Mouse (Mus musculus) MEL (cell line): ENCODE measurements around the gene Slc6a16. TPM values are rescaled to one million over a fixed set of nuclear protein-coding genes. Genes with fewer than 3 reads are reported as not detected.

Source experiments
- DNase-seq: peaks from one replicate; pipeline ENCODE4 v3.0.0; 2011; ENCODE audit warnings: low read depth, low spot score
- H3K27ac ChIP-seq: 2 replicates; pipeline ENCODE4 v1.5.1; 2012; ENCODE audit warnings: low read depth, mild to moderate bottlenecking, control low read depth, low read length, moderate library complexity; ENCODE audit not compliant: control insufficient read depth
- H3K27me3 ChIP-seq, 2 experiments: fragments of 150-350 bp in 1 of 2; sonication (generic) in 1 of 2; 2 replicates each; pipeline ENCODE4 v1.6.1; 2012; ENCODE audit warnings: low read length in 2 of 2, mild to moderate bottlenecking in 2 of 2, improper control_type of control experiment in 1 of 2, moderate library complexity in 1 of 2; ENCODE audit not compliant: insufficient read depth in 2 of 2, control insufficient read depth in 1 of 2
- H3K36me3 ChIP-seq, 2 experiments: 2 replicates each; pipeline ENCODE4 v1.6.1; 2012 to 2014; ENCODE audit warnings: low read length in 2 of 2, improper control_type of control experiment in 1 of 2, inconsistent platforms in 1 of 2, mild to moderate bottlenecking in 1 of 2; ENCODE audit not compliant: insufficient read depth in 2 of 2, control insufficient read depth in 1 of 2
- H3K4me1 ChIP-seq, 2 experiments: fragments of 150-350 bp in 1 of 2; sonication (generic) in 1 of 2; 2 replicates each; pipeline ENCODE4 v1.6.1; 2012; ENCODE audit warnings: low read length in 2 of 2, improper control_type of control experiment in 1 of 2, mild to moderate bottlenecking in 1 of 2; ENCODE audit not compliant: insufficient read depth in 2 of 2, control insufficient read depth in 1 of 2
- H3K4me3 ChIP-seq, 2 experiments: fragments of 150-350 bp in 1 of 2; sonication (generic) in 1 of 2; 2 replicates each; pipeline ENCODE4 v1.5.1; 2012; ENCODE audit warnings: low read depth in 2 of 2, low read length in 2 of 2, mild to moderate bottlenecking in 2 of 2, moderate library complexity in 2 of 2, control low read depth in 1 of 2, improper control_type of control experiment in 1 of 2; ENCODE audit not compliant: control insufficient read depth in 1 of 2, insufficient read depth in 1 of 2
- H3K79me2 ChIP-seq: 2 replicates; pipeline ENCODE4 v1.6.1; 2012; ENCODE audit warnings: mild to moderate bottlenecking, low read length, moderate library complexity; ENCODE audit not compliant: control insufficient read depth, poor library complexity, insufficient read depth
- H3K9ac ChIP-seq: 2 replicates; pipeline ENCODE4 v1.6.1; 2012; ENCODE audit warnings: low read depth, mild to moderate bottlenecking, control low read depth, low read length, moderate library complexity; ENCODE audit not compliant: control insufficient read depth, poor library complexity, severe bottlenecking
- H3K9me3 ChIP-seq: fragments of 150-350 bp; sonication (generic); replicated peaks from 2 replicates; pipeline ENCODE4 v1.6.1; 2012; ENCODE audit warnings: mild to moderate bottlenecking, low read length, improper control_type of control experiment, moderate library complexity; ENCODE audit not compliant: insufficient read depth
- BHLHE40 ChIP-seq: IDR thresholded peaks from 2 replicates; pipeline ENCODE4 v1.6.1; 2012; ENCODE audit warnings: low read depth, mild to moderate bottlenecking, inconsistent platforms, low read length, improper control_type of control experiment, borderline replicate concordance
- CHD1 ChIP-seq: IDR thresholded peaks from 2 replicates; pipeline ENCODE4 v1.6.1; 2012; ENCODE audit warnings: low read depth, mild to moderate bottlenecking, inconsistent platforms, low read length, improper control_type of control experiment
- CHD2 ChIP-seq: IDR thresholded peaks from 2 replicates; pipeline ENCODE4 v1.6.1; 2011; ENCODE audit warnings: low read length, improper control_type of control experiment
- CTCF ChIP-seq, 3 experiments: IDR thresholded peaks in 2 of 3; conservative IDR thresholded peaks in 1 of 3; 2 replicates each; pipeline ENCODE4 v1.5.1; 2011 to 2012; ENCODE audit warnings: low read length in 3 of 3, low read depth in 2 of 3, mild to moderate bottlenecking in 2 of 3, improper control_type of control experiment in 1 of 3, inconsistent platforms in 1 of 3, mixed read lengths in 1 of 3, moderate library complexity in 1 of 3; ENCODE audit not compliant: control insufficient read depth in 1 of 3, insufficient read depth in 1 of 3, poor library complexity in 1 of 3, severe bottlenecking in 1 of 3
- ETS1 ChIP-seq: IDR thresholded peaks from 2 replicates; pipeline ENCODE4 v1.6.1; 2012; ENCODE audit warnings: low read depth, mild to moderate bottlenecking, inconsistent platforms, low read length, improper control_type of control experiment, moderate library complexity
- HCFC1 ChIP-seq: IDR thresholded peaks from 2 replicates; pipeline ENCODE4 v1.6.1; 2012; ENCODE audit warnings: low read depth, mild to moderate bottlenecking, inconsistent platforms, low read length, improper control_type of control experiment, moderate library complexity
- JUND ChIP-seq: IDR thresholded peaks from 2 replicates; pipeline ENCODE4 v1.6.1; 2011; ENCODE audit warnings: low read depth, mild to moderate bottlenecking, improper control_type of control experiment, low read length
- KAT2A ChIP-seq: conservative IDR thresholded peaks from 2 replicates; pipeline ENCODE4 v1.6.1; 2012; ENCODE audit warnings: low read depth, low read length, improper control_type of control experiment, inconsistent platforms
- MAFK ChIP-seq: IDR thresholded peaks from 2 replicates; pipeline ENCODE4 v1.6.1; 2011; ENCODE audit warnings: low read depth, mild to moderate bottlenecking, low read length, improper control_type of control experiment, borderline replicate concordance
- MAX ChIP-seq: IDR thresholded peaks from 2 replicates; pipeline ENCODE4 v1.6.1; 2011; ENCODE audit warnings: low read length, improper control_type of control experiment
- MAZ ChIP-seq: IDR thresholded peaks from 2 replicates; pipeline ENCODE4 v1.6.1; 2012; ENCODE audit warnings: low read depth, mild to moderate bottlenecking, inconsistent platforms, low read length, improper control_type of control experiment
- MEF2A ChIP-seq: IDR thresholded peaks from 2 replicates; pipeline ENCODE4 v1.6.1; 2014; ENCODE audit warnings: low read depth, mild to moderate bottlenecking, inconsistent platforms, low read length, improper control_type of control experiment; ENCODE audit not compliant: poor library complexity, insufficient replicate concordance, severe bottlenecking; ENCODE audit errors: extremely low read depth
- MXI1 ChIP-seq: IDR thresholded peaks from 2 replicates; pipeline ENCODE4 v1.6.1; 2011; ENCODE audit warnings: mild to moderate bottlenecking, low read depth, low read length, improper control_type of control experiment
- MYB ChIP-seq: IDR thresholded peaks from 2 replicates; pipeline ENCODE4 v1.6.1; 2011; ENCODE audit warnings: mild to moderate bottlenecking, low read depth, low read length, improper control_type of control experiment
- NELFE ChIP-seq: IDR thresholded peaks from 2 replicates; pipeline ENCODE4 v1.6.1; 2011; ENCODE audit warnings: low read depth, low read length, improper control_type of control experiment
- POLR2A ChIP-seq, 2 experiments: IDR thresholded peaks; 2 replicates each; pipeline ENCODE4 v1.6.1; 2011 to 2012; ENCODE audit warnings: low read length in 2 of 2, mild to moderate bottlenecking in 2 of 2, control low read depth in 1 of 2, improper control_type of control experiment in 1 of 2, low read depth in 1 of 2, moderate library complexity in 1 of 2; ENCODE audit not compliant: control insufficient read depth in 1 of 2, insufficient read depth in 1 of 2, poor library complexity in 1 of 2
- POLR2AphosphoS5 ChIP-seq: IDR thresholded peaks from 2 replicates; pipeline ENCODE4 v1.6.1; 2012; ENCODE audit warnings: low read depth, borderline replicate concordance, mild to moderate bottlenecking, inconsistent platforms, low read length, moderate library complexity, mixed read lengths
- RCOR1 ChIP-seq: IDR thresholded peaks from 2 replicates; pipeline ENCODE4 v1.6.1; 2012; ENCODE audit warnings: low read depth, mild to moderate bottlenecking, inconsistent platforms, low read length, improper control_type of control experiment
- SMC3 ChIP-seq: IDR thresholded peaks from 2 replicates; pipeline ENCODE4 v1.6.1; 2011; ENCODE audit warnings: low read depth, low read length, improper control_type of control experiment
- UBTF ChIP-seq: IDR thresholded peaks from 2 replicates; pipeline ENCODE4 v1.6.1; 2012; ENCODE audit warnings: low read depth, mild to moderate bottlenecking, inconsistent platforms, low read length, improper control_type of control experiment, moderate library complexity, borderline replicate concordance; ENCODE audit not compliant: insufficient read depth
- ZC3H11A ChIP-seq: IDR thresholded peaks from 2 replicates; pipeline ENCODE4 v1.6.1; 2012; ENCODE audit warnings: low read depth, mild to moderate bottlenecking, inconsistent platforms, low read length, improper control_type of control experiment
- ZKSCAN1 ChIP-seq: IDR thresholded peaks from 2 replicates; pipeline ENCODE4 v1.6.1; 2012; ENCODE audit warnings: low read depth, mild to moderate bottlenecking, inconsistent platforms, low read length, improper control_type of control experiment, moderate library complexity
- polyA plus RNA-seq, 2 experiments: library from polyadenylated mRNA; stranded (reverse) in 1 of 2; unstranded in 1 of 2; fragments of >175 nt in 1 of 2; fragments of >200 nt in 1 of 2; gene quantifications; 2 replicates each; pipeline versions ENCODE4 v1.2.1 to v1.2.4; 2012; ENCODE audit warnings: low replicate concordance in 2 of 2, low read depth in 1 of 2; ENCODE audit not compliant: insufficient read length in 2 of 2, insufficient read depth in 1 of 2, missing spikeins in 1 of 2
- total RNA-seq: library from RNA; depleted of rRNA; stranded (reverse); fragments of 300-350 nt; gene quantifications from 2 replicates; pipeline ENCODE4 v1.2.3, GENCODE M21; 2012

The Slc6a16 gene
- total and polyA plus RNA-seq, 3 experiments = not detected

GRCm38 (mm10) chr7:45313495-45313894, 72.6 kb downstream of the Slc6a16 start:
- Histone ChIP-seq H3K36me3 (no peaks in the 10 kb centered on the region), H3K27ac (no peak overlapping the region), H3K27me3 (no peaks in the 10 kb centered on the region), H3K9me3 (no peaks in the 10 kb centered on the region), H3K4me1 (0 out of 4 replicates have a peak, but pooled peaks cover 0 to 4% of the 10 kb centered on the region in 2 experiments), H3K4me3 (no peak overlapping the region), H3K79me2 (no peaks in the 10 kb centered on the region), H3K9ac (no peak overlapping the region)
- TF ChIP-seq MEF2A = no peak
- no peak for TF ChIP-seq ZC3H11A
- no peak for TF ChIP-seq UBTF
- no peak for TF ChIP-seq ETS1
- TF ChIP-seq POLR2AphosphoS5 = no peak
- no peak for TF ChIP-seq NELFE
- no peak for TF ChIP-seq CHD2
- no peak for DNase-seq

GRCm38 (mm10) chr7:45315182-45315701, 74.4 kb downstream of the Slc6a16 start:
- H3K79me2 ChIP-seq = no peaks in the 10 kb centered on the region
- no peaks in the 10 kb centered on the region for H3K27me3 ChIP-seq
- TF ChIP-seq POLR2A (IDR thresholded peaks at IDR 0.05; ENCODE audit: control insufficient read depth in 1 of 2, insufficient read depth in 1 of 2, low read depth in 1 of 2, low read length in 2 of 2, poor library complexity in 1 of 2) = no peak
- TF ChIP-seq JUND = no peak
- TF ChIP-seq MAX = no peak
- no peak for TF ChIP-seq MEF2A
- TF ChIP-seq HCFC1 = no peak
- no peak for TF ChIP-seq CTCF (IDR thresholded peaks at IDR 0.05 in 2 of 3, conservative IDR thresholded peaks at IDR 0.05 in 1 of 3; ENCODE audit: control insufficient read depth in 1 of 3, insufficient read depth in 1 of 3, low read depth in 2 of 3, low read length in 3 of 3, poor library complexity in 1 of 3, severe bottlenecking in 1 of 3)
- no peak for TF ChIP-seq MXI1
- TF ChIP-seq MAFK = no peak
- TF ChIP-seq RCOR1 = no peak
- no peak for TF ChIP-seq POLR2AphosphoS5
- no peak for TF ChIP-seq ETS1
- no peak for TF ChIP-seq MAZ
- no peak for TF ChIP-seq CHD2
- TF ChIP-seq SMC3 = no peak
- TF ChIP-seq MYB = no peak
- no peak for TF ChIP-seq KAT2A
- TF ChIP-seq CHD1 = no peak
- no peak for TF ChIP-seq ZKSCAN1
- no peak for TF ChIP-seq BHLHE40
- H3K36me3 ChIP-seq = no peaks in the 10 kb centered on the region
- no peak overlapping the region for H3K27ac ChIP-seq
- no peaks in the 10 kb centered on the region for H3K9me3 ChIP-seq
- no peak overlapping the region for H3K4me3 ChIP-seq
- H3K9ac ChIP-seq = no peak overlapping the region
- no peak for DNase-seq
- no peaks in the 10 kb centered on the region for H3K4me1 ChIP-seq
